Mouse (Mus musculus): ENCODE data around the gene Atp7b.

Atp7b gene

DNA sequence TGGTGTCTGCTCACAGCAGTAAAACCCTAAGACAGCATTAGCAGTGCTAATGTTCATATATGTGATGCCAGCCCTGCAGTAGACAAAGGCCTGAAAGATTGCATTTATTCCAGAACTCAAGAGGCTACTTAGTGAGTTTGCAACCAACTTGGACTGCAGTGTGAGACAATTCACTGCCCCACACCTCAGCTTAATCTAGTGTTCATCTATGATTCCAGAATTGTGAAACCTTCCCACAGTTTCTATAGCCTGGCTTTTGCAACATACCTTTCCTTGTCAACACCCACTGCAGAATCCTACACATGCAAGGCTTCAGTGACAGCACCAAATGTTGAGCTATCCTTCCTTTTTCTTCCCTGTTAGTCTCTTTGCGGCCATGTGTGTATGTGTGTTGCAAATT, 93.5 kb downstream of the Atp7b start:
- CTCF ChIA-PET: no interaction called here
- POLR2A ChIA-PET: no interaction called here

DNA sequence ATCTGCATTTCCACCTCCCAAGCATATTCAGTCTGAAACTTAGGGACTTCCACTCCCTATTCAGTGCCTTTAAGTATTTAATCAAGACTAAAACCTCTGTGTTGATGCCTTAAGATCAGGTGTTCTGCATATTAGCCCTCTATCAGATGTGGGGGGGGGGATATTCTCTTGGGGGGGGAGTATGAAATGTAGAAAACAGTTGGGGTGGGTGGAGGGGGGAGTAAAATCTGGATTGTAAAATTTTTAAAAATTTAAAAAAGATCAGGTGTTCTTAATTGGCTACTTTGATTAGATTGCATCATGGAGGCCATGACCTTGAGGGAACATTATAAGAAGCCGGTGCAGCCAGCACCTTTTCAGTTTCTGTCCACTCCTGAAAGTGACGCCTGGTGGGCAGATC, 101.7 kb downstream of the Atp7b start, which contains the start of gene Fam90a1a:
Gene Fam90a1a (plus strand): TSS at position 301 of the 400 bp plus-strand sequence.
- CTCF ChIA-PET: interaction anchor here in 1 of 4 experiments (0.6 kb wide), 2 partner anchors 18 to 38 kb away, joined by 3 to 4 read pairs; no protein-coding TSS in a partner anchor

DNA sequence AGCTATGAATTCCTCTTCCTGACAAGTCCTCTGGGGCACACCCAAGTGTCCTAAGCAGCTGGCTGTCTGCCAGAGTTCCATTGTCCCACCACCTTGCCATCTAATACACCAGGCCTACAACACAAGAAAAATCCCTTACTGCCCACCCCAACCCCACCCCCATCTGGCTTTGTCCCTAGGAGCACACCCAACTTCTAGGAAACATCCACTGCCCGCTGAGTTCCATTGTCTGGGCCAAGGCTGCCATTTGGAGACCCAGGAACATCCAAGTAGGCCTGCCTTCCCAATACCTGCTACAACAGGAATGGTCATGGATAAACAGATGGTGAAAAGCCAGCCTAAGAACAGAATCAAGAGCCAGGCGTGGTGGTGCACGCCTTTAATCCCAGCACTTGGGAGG, 103.8 kb downstream of the Atp7b start:
- POLR2A ChIA-PET: interaction anchor here in 2 of 4 experiments (0.5 to 1.2 kb wide), 2 partner anchors 8 to 210 kb away, joined by 3 to 4 read pairs; partner anchors contain the start of gene Nek3 (in 1 of the 2)
- CTCF ChIA-PET: interaction anchor here in 2 of 4 experiments (1.3 kb wide), 2 partner anchors 200 kb away, joined by 3 to 6 read pairs; no protein-coding TSS in a partner anchor

More for the DNA sequence above, 101.7 kb downstream of the Atp7b start, which contains the start of gene Fam90a1a:
- POLR2A ChIA-PET: no interaction called here

DNA sequence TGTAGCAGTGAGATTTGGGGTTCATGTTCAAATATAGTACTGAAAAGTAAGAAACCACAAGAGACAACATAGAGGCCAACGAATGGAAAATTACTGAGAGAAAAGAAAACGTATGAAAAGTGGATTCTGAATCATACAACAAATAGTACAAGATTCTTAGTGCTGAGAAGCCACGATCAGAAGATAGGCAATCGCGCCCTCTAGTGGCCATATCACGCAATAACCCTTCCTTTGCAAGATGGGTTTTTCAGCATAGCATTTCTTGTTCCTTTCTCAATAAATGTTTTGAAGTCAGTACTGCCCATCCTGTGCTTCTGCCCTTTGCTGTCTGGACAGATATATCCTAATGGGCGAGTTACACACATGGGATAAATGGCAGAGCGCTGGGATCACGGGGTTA, 104.8 kb downstream of the Atp7b start:
- ChIA-PET CTCF (interaction anchor here in 2 of 4 experiments (1.3 kb wide), 2 partner anchors 199 kb away, joined by 3 to 6 read pairs; no protein-coding TSS in a partner anchor), POLR2A (interaction anchor here in 1 of 4 experiments (1.2 kb wide), 1 partner anchor 9 kb away, joined by 3 read pairs; no protein-coding TSS in a partner anchor)

DNA sequence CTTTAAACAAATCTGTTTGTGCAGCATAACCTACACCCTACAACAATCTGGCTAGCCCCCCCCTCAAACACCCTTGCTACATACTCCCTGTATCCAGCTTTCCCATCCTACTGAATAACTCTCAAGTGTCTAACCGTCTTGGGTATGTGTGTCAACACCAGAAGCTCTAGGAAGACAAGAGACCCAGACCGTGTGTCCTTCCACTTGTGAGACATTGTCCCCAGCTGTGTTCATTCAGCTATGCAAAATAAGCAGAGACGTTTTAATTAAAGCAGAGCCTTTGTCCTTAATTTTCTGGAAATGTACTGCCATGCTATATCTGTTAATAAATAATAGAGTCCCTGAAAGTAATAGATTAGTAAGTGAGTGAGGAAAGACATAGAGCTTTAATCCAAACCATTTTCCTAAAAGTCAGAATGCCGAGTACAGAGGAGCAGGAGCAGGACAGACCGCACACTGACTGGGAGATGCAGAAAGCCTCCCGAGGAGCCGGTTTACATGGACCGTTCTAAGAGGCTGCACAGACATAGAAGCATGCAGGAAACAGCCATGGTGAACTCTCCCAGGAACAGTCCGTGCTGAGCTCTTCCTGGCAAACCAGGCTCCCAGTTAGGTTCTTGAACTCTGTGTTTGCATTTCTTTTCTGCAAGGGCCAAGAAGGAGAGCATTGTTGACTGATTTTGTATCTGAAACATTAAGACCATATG, 112.6 kb downstream of the Atp7b start:
- CTCF ChIA-PET: interaction anchor here in 2 of 4 experiments (0.5 to 0.8 kb wide), 2 partner anchors 85 to 177 kb away, joined by 3 read pairs; partner anchors contain the start of gene Nek5 (in 1 of the 2)
- POLR2A ChIA-PET: interaction anchor here in 1 of 4 experiments (0.6 to 1.1 kb wide), 2 partner anchors 20 to 79 kb away, joined by 3 read pairs; no protein-coding TSS in a partner anchor

DNA sequence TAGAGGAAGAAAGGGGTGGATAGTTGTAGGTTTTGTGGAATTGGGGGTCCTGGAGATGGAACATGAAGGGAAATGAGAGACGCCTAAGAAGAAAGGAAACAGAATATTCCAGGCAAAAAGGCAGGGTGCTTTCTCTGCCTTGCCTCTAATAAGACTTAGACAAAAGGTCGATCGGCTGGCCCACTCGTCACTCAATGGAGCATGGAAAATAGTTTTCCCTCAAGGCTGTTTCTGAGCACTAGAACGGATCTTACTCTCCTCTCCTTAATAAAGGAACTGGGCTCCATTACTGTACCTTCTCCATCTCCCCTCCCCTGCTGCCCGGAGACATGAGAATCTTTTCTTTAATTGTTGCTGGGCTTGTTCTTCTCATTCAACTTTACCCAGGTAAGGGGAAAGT, 113.6 kb downstream of the Atp7b start, which contains the start of gene Defb13:
Gene Defb13 (plus strand): TSS at position 301 of the 400 bp plus-strand sequence.
- POLR2A ChIA-PET: no interaction called here
- CTCF ChIA-PET: no interaction called here

Data from embryonic stem cell, embryonic (primary cell).